Mouse (Mus musculus) right cerebral cortex, postnatal 36 days (tissue): Measurements from ENCODE around the gene Slc23a3.

Source experiments
- DNase-seq, 2 experiments: peaks; one replicate each; pipeline ENCODE4 v3.0.0; 2022; ENCODE audit warnings: low spot score in 2 of 2, mixed read lengths in 1 of 2

The Slc23a3 gene

DNA sequence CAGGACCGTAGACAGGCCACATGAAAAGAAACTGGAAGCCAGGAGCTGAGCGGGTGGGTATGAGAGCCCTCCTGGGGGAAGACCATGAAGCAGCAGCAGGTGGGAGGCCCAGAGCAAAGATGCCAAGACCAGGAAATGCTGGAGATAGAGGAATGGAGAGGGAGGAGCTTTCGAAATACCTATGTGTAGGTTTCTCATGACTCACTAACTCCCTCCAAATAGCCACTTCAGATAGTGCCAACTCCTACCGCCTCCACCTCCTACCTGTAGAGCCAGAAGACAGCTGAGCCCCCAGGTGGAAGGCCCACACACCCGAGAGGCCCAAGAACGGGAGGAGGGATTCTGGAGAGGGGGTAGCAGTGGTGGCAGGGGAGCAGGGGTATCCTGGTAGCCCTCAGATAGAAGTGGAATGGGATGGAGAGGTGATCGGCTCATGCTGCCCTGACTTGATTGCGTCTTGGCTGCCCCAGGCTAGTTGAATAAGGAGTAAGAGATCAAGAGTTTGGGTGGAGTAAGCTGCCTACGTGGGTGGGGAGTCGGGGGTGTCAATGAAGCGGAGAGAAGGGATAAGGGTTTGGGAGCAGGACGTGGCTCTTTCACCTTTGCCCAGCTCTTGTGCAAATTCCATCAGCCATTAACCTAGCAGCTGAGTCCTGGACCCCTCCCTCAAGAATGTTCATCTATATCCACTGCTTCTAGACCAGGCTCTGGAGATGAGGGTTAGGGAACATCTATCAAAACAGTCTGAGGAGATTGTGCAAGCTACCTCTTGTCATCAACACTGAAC, at the start of gene Slc23a3:
TSS of gene Slc23a3 (minus strand) at position 470 of the 787 bp plus-strand sequence.
- DNase-seq: no peak

DNA sequence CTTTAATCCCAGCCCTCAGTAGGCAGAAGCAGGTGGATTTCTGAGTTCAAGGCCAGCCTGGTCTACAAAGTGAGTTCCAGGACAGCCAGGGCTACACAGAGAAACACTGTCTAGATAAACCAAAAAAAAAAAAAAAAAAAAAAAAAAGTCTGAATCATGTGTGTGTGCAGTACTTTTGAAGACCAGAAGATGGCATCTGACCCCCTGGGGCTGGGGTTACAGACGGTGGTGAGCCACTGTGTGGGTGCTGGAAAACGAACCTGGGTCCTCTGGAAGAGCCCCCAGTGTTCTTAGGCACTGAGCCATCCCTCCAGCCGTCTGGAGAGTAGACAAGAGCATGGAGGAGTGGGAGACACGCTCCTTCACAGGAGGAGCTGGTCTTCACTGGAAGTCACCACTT, 48.5 kb upstream of the Slc23a3 start:
- DNase-seq: no peak

DNA sequence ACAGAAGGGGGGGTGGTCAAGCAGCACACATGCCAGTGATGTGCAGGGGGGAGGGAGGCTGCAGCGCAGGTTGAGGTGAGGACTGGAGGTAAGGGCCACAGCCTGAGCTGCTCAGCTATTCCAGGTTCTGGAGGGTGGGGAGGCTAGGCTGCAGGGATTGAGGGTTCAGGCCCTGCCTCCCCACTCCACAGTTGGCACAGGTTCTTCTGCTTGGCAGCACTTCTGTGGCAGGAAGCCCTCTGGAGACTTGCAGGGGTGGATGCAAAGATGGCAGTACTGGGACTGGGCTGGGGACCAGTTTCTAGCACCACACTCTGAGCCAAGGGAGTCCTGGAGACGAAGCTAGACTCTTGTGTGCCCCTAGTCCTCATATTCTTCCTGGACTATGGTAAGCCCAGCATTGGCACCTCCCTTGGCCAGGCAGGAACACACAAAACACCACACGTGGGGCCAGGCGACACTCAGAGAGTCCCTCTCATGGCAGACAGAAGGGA, 47.7 kb upstream of the Slc23a3 start:
- no peak for DNase-seq

DNA sequence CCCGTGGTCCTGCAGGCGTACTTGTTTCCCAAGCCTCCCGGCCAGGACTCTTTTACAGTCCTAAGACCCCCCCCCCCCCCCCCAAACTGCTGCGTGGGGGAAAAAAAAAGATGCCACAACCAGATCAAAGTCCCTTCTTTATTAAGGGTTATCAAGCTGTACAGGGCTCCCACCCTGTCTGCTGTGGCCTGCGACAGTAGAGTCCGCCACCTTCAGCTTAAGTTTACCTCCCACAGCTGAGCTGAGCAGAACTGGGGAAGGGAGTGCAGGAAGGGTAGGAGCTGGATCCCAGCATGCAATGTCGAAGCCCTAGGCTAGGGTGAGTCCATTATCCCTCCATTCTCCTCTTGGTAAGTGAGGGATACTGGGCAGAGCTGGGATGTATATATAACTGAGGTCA, 47.1 kb upstream of the Slc23a3 start:
- no peak for DNase-seq

GRCm38 (mm10) chr1:75180105-75180590, 46.5 kb upstream of the Slc23a3 start, which contains the start of gene Abcb6:
Gene Abcb6, minus strand, starts transcription at chr1:75180392.
- peak; percentile 93 for DNase-seq

DNA sequence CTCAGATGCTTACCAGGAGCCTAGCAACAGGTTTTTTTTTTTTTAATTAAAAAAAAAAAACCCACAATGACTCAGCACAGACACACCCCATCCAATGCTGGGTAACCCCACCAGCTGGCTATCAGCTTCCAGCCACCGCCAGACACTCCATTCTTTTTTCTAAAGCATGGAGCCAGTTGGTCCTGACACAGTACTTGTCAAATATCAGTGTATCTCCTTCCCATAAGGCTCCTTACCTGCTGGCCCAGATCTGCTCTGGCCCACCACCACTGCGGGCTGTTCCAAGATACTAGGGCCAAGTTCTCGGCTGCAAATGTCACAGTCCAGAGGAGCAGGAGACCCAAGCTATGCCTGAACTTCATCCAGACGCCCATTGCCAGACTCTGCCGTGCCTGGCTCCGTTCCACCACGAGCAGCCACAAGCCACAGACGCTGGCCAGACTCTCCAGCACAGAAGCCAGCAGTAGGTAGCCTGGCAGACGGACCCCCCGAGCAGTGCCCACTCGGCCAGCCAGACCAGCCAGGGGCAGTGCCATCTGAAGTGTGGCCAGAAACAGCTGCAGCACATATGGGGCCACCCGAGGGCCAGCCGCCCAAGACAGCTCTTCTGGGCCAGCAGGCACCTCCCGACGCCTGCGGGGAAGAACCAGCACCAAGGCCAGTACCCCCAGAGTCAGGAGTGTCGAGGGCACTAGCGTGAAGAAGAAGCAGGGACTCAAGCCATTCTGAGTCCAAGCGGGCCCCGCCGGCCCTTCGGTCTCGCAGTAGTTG, 45.8 kb upstream of the Slc23a3 start:
- peak in 1 of 2 experiments; percentile 26 for DNase-seq

GRCm38 (mm10) chr1:75168472-75169464, 35.1 kb upstream of the Slc23a3 start, which contains the start of gene Zfand2b:
Gene Zfand2b, plus strand, starts transcription at chr1:75168646.
- DNase-seq: peak; percentile 91 to 92

- DNase-seq: no peak
Measured at GRCm38 (mm10) chr1:75168093-75168471, 34.4 kb upstream of the Slc23a3 start.

DNA sequence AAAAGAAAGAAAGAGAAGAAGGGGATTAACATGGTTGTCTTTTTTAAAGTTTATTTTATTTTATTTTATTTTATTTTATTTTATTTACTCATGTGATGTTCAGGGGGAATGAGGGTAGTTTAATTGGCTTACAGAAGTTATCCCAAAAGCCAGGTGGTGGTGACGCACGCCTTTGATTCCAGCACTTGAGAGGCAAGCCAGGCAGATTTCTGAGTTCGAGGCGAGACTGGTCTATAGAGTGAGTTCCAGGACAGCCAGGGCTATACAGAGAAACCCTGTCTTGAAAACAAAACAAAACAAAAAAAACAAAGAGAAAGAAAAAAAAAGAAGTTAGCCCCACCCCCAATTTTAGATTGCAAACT, 26.5 kb upstream of the Slc23a3 start:
- no peak for DNase-seq

DNA sequence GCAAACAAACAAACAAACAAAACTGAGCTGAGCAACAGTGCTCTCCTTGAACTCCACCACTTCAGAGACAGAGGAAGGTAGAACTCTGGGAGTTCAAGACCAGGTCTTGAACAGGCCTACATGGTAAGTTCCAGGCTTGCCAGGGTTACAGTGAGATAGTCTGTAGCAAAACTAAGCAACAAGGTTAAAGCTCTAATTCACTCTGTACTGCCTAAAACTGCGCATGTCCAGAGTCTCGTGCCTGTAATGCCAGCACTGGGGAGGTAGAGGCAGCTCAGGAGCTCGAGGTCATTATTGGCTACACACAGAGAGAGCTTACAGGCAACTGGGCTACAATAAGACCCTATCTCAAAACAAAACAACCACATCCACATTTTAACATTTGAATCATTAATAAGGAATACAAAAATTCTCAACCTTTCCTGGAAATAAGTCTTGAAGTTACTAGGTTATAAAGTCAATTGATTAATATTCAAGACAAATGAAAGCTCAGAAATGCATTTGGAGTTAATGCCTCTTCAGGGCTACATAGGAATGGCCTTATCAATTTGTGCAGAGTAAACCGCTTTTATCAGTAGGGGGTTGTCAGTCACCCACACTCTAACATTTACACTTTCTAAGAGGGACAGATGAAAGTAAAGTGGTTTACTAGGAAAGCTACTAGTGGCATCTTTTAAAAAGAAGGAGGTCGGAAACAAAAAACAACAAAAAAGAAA, 26.0 kb upstream of the Slc23a3 start:
- no peak for DNase-seq

- DNase-seq: no peak
Measured at GRCm38 (mm10) chr1:75158990-75159389, 25.3 kb upstream of the Slc23a3 start.

GRCm38 (mm10) chr1:75155837-75156236, 22.1 kb upstream of the Slc23a3 start:
- DNase-seq: no peak

DNA sequence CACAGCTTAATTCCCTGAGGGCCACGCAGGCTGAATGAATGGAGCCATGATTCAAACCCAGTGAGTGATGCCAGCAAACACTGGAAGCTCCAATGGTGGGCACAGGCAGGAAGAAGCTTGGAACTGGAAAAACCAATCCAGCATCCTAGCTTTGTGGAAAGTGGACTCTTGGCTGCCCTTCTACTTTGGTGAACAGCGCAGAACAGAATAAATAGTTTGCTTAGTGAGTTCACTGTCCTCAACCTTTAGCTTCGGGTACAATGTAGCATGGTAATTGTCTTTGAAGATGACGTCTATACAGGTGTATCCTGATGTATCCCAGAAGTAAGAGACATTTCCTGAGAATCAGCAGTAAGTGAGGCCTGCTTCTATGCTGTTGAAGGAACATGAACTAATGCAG, 15.0 kb upstream of the Slc23a3 start:
- no peak for DNase-seq

- no peak for DNase-seq
Measured at GRCm38 (mm10) chr1:75147411-75148135, 13.9 kb upstream of the Slc23a3 start.

GRCm38 (mm10) chr1:75145589-75145988, 11.9 kb upstream of the Slc23a3 start:
- DNase-seq: no peak

GRCm38 (mm10) chr1:75142301-75143261, 8.9 kb upstream of the Slc23a3 start, which contains the start of the genes Cnppd1 and Retreg2:
Gene Cnppd1, minus strand, starts transcription at chr1:75142711.
Gene Retreg2, plus strand, starts transcription at chr1:75142778.
- peak; percentile 92 for DNase-seq

DNA sequence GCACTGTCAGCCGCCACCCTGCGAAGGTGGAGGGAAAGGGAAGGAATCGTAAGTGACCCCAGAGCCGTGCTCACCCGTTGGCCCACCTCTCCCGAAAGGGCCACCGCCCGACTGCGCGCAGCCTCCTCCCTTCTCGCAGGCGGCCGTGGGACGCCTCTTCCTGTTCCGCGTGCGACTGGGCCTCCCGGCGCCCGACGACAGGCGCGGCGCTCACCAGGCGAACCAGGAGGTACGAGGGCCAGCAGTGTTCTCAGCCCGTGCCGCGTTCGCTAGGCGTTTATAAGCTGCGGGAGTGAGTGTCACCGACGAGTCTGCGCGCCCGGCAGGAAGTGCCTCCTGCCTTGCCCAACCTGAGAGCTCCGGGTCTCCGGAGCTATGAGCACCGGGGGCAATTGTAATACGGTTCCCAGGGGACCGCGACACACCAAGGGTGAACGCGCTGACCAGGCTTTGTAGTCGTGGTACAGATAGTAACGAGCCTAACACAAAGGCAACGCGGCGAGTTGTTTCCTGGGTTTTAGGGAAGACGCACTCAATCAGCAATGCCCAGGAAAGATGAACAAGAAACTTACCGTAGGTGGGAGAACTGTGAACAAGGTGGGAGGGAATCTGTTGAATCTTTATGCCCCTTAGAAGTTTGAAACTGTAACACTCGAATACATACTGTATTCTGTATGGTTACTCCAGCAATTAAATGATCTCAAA, 7.9 kb upstream of the Slc23a3 start:
- DNase-seq: peak; percentile 43 to 55

GRCm38 (mm10) chr1:75140601-75141190, 7.0 kb upstream of the Slc23a3 start:
- DNase-seq: no peak
